Comparison of ENCODE assay signal across 1 mouse cellular context in genomic region chr4:135962198-135962597, GRCm38 (mm10).
TF ChIP-seq lines count a peak whose summit lies in the region.

No protein-coding gene starts in this region.

TF ChIP-seq in myocyte, 11 proteins besides CTCF, POLR2A, EP300 and RAD21:
- TF ChIP-seq POLR2AphosphoS2 (IDR thresholded peaks at IDR 0.05; ENCODE audit: insufficient read length, low read depth) (peak; percentile 30), E2F4 (IDR thresholded peaks at IDR 0.05; ENCODE audit: insufficient read depth) (no peak), MAX (IDR thresholded peaks at IDR 0.05; ENCODE audit: low read depth) (no peak), CEBPB (IDR thresholded peaks at IDR 0.05; ENCODE audit: insufficient read depth, poor library complexity, severe bottlenecking) (no peak), REST (IDR thresholded peaks at IDR 0.05; ENCODE audit: insufficient read depth, insufficient read length) (no peak), TCF12 (IDR thresholded peaks at IDR 0.05; ENCODE audit: insufficient read depth, poor library complexity, severe bottlenecking) (no peak)
